Mouse (Mus musculus) cerebellum, adult 2 months (tissue): ENCODE data around the gene Kl.

Source experiments
- CTCF ChIP-seq: fragments of 200-500 bp; IDR thresholded peaks from 2 replicates; pipeline ENCODE4 v1.5.1; 2011; ENCODE audit warnings: low read depth, mild to moderate bottlenecking, control low read depth, low read length, moderate library complexity, borderline replicate concordance; ENCODE audit not compliant: insufficient read depth
- POLR2A ChIP-seq: fragments of 200-500 bp; IDR thresholded peaks from 2 replicates; pipeline ENCODE4 v1.6.1; 2011; ENCODE audit warnings: low read length, control low read depth, borderline replicate concordance; ENCODE audit not compliant: insufficient read depth

GRCm38 (mm10) chr5:151020831-151021230 lies 68.4 kb downstream of the Kl start:
- TF ChIP-seq CTCF, result no peak
- TF ChIP-seq POLR2A, result no peak
